Mouse (Mus musculus): ENCODE data around the gene Gnat2.

Gene Gnat2

DNA sequence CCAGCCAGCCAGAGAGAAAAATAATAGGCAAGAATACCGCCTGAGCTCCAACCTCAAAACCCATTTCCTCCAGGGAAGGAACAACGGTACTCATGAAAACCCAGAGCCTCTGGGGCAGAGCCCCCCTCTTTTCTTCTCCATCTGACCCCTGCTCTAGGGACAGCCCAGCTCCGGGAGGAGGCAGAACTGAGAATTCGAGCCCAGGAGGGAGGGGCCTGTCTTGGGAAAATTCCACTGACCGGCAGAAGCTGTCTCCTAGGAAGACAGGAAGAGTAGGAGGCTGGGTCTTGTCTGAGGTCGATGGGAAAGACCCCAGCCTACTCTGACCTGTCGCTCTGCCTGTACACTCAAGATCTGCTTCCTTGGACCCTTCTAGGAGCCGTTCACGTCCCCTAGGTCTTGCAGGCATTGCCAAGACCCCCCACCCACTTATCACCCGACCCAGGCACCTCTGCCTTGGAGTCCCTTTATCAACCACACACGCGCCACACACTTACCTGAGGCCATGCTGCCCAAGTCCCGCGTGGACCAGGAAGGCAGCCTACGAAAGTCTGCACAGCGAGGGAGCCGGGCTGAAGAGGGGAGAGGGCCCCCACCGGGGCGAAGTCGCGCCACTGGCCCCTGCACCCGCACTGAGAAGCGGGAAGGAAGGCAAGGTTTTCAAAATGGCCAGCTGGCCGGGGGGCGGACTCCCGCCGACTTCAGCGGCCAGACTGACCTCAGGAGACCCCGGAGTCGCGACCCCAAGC, 6.7 kb upstream of the Gnat2 start:
- peak; percentile 56 for DNase-seq

DNA sequence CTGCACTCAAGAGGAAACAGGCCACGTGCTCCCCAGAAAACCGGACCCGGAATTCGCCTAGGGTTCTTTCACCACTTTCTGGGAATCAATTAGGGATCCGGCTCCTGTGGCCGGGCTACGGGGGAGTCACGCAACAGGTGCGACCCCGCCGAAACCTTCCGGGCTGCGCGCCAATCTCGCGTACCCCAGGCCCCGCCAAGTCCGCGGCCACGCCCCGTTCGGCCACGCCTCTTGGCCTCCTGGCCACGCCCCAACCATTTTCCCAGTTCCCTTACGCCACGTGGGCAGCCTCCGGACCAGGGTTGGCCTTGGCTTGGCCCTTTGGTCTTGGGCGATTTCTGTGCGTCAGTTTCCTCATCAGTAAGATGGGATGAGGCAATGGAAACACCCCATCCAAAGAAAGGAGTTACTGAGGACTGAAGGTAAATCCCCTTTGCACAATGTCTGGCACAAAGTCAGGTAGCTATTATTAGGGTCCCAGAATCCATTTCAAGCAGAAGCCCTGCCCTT, 6.1 kb upstream of the Gnat2 start, which contains the start of gene Ampd2:
Ampd2 (minus strand) TSS at position 182 of the 510 bp plus-strand sequence.
- DNase-seq: peak; percentile 39

DNA sequence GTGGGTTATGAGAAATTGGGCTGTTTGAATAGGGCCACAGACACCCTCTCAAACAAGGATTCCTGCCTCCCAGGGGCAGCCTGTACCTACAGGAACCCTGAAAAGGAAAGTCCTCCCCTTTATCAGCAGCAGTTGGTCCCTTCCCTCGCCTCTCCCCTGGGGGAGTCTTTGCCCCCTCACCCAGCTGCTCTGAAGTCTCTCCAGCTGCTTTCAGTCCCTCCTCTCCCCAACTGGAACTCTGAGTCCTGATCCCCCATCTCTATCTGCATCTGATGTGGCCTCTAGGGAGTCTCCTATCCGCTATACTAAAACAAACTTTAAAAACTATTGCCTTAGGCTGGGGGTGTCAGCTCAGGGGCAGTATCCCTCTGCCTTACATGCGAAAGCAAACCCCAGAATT, 5.3 kb upstream of the Gnat2 start:
- DNase-seq: no peak

DNA sequence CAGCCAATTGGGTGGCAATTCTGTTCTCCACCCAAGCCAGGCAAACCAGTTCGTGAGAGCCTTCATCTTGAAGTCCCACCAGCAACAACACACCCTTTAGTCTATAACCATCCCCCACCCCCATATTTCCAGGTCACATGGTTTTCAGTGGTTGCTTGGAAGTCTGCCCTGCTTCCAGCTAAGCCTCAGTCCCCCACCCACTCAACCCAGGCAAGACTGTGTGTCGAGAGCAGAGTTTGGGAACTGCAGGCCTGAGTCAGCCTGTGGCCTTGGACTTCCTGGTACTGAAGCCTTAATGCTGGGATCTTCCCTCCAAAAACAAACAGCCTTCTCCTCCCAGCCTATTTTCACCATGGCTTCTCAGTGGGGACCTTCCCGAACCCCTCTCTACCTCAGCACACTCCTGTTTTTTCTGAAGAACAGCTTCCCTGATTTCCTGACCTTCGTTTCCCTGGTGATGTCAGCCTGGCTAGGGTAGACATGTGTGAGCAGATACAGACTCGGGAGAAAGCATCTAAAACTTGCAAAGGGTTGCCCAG, 3.7 kb upstream of the Gnat2 start:
- DNase-seq: no peak

DNA sequence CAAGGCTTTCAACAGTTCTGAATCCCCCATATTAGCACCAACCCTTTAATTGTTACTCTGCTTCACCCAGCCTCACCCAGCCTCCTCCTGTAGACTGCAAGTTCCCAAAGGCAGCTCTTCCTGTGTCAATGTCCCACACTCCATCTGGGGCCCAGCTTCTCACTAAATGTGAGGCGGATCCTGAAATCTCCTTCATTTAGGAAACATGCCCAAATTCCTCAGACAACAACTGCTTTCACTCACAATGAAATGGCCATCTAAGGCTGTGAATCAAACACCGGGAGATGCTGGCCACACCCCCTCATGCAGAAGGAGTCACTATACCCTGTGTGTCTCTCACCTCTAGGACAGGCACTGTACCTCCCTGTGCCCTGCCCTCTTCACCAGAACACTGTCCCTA, 2.7 kb upstream of the Gnat2 start:
- no peak for DNase-seq

DNA sequence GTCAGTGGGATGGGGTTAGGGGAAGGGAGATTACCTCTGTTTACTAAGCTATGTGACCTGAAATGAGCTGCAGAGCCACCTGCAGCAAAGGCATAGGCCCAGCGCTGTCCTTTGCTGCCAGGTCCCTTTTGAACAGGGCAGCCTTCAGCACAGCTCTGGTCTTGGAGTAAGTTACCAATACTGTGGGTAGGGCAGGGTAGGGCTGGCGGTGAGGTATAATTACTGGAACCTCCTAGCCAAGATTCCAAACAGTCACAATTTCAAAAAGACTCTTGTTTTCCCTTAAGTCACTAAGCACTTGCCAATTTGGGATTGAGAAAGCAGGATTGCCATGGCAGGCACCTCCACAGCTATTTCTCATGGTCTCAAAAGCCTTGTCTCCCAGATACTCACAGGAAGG, 2.0 kb upstream of the Gnat2 start:
- no peak for DNase-seq

DNA sequence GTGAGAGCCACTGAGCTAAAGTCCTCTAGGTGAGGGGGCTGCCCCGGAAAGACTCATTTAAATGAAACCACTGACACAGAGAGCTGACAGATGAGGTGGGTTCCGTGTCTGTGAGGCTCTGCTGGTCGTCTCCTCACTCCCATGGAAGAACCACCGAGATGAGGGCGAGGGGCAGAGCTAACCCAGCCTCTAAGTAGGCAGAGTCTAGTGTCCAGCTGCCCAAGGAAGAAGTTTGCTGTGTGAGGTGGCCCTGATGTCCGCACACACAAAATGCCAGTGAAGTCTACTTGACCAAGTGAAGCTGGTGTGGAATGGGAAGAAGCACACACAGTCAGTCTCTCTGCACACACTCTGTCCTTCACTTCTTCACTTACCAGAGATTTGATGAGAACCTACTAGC, 559 bp upstream of the Gnat2 start:
- DNase-seq: no peak

DNA sequence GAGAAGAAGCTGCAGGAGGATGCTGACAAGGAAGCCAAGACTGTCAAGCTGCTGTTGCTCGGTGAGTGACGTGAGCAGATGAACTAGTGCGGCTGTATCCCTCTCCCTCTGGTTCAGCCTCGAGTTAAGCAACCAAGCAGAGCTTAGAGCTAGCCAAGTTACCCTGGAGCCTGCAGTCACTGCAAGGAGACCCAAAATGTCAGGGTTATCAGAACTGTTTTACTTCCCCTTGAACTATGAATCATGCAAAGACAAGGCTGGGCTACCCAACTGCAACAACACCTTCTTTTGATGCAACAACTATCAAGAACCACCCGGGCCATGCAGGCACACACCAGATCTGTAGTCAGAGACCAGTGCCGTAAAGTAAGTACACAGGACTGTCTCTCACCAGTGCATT, 717 bp downstream of the Gnat2 start:
- no peak for DNase-seq

DNA sequence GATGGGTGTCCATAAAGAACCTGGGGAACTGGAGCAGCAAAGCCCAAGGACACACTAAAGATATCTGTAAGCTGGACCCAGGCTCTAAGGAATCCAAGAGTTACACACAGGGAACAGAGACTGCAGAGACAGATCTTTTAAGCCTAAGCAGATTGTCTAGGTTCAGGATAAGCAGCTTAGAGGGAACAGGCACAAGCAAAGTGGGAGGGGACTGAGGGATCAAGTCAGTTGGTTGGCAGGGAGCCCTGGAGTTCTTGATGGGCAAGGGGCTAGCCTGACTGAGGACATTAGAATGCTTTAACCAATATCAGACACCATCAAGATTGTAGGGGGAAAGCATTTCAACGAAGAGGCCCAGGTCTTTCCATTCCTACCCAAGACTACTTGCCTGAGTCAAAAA, 1.6 kb downstream of the Gnat2 start:
- no peak for DNase-seq

DNA sequence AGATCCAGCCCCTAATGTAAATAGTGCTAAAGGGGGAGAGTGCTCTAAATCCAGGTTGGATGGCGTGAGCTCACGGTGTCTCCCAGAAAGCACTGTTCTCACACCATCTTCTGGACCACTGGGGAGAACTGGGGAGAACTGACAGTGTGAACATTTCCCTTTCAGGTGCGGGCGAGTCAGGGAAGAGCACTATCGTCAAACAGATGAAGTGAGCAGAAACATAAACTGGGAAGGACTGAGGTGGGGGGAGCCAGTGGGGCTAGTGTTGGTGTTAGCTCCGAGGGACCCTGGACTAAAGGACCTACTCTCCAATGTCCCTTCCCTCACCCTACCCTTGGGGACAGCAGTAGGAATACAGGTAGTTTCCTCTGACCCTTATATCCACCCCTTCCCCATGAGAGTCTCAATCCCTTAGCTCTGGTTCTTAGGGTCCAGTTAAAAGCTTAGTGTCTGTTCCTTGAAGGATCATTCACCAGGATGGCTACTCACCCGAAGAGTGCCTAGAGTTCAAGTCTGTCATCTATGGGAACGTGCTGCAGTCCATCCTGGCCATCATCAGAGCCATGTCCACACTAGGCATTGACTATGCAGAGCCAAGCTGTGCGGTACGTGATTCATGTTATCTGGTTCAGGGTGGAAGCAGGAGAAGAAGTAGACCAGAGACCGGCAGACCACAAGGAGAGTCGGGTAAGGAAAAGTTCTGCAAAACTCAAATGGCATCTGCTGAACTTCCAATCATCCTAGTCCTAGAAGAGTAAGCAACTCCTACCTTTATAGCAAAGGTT, 2.6 kb downstream of the Gnat2 start:
- DNase-seq: no peak

DNA sequence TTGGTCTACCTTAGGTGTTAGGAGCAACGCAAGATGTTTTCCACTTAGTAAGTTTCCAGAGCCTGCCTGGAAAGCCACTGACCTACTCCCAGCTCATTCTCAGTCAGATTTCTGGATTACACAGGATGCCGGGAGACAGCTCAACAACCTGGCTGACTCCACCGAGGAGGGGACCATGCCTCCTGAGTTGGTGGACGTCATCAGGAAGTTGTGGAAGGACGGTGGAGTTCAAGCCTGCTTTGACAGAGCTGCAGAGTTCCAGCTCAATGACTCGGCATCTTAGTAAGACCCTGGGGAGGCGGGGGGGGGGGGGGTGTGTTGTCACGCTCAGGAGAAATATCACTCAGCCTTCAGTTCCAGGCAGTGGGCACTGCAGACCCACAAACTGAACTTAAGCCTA, 3.6 kb downstream of the Gnat2 start:
- DNase-seq: no peak

DNA sequence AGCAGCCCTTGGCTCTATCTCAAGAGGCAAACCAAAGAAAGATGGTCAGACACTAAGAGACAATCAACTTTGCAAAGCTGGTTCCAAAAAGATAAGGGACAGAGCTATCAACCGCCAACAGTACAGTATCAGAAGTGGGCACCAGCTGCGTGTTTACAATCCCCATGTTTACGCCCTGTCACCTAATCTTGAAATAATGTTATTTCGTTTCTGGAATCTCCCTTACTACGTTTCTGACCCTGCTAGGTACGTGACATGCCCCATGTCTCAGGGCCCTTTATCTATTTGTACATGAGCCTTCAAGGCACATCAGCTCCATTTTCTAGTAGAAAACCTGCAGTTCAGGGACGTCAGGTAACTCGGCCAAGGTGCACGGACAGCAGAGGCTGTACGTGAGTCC, 4.1 kb downstream of the Gnat2 start:
- no peak for DNase-seq

DNA sequence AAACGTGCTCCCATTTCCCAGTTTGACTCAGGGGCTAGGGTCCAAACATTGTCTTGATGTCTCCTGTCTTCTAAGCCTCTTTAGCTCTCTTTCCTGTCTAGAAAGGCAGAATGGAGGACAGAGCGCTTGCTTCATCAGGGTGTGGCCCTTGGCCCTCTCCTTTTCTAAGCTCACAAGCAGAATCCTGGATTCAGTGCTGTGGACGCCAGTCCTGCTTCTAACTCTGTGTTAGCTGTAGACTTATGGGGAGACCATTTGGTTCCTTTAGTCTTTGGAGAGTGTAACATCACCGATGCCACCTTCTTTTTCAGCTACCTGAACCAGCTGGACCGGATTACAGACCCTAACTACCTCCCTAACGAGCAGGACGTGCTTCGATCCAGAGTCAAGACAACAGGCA, 5.1 kb downstream of the Gnat2 start:
- DNase-seq: no peak

DNA sequence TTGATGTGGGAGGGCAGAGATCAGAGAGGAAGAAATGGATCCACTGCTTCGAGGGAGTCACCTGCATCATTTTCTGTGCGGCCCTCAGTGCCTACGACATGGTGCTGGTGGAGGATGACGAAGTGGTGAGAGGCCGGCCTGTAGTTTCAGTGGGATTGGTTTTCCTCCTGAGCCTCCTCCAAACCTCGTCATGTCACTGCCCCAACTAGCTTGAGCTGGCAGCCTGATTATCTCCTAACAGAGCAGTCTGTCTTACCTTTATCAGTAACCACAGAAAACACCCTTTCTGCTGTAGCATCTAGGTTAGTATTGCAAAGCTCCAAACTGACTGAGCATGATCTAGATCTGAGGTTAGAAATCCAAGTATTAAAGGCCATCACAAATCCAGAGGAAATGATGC, 5.7 kb downstream of the Gnat2 start:
- no peak for DNase-seq

DNA sequence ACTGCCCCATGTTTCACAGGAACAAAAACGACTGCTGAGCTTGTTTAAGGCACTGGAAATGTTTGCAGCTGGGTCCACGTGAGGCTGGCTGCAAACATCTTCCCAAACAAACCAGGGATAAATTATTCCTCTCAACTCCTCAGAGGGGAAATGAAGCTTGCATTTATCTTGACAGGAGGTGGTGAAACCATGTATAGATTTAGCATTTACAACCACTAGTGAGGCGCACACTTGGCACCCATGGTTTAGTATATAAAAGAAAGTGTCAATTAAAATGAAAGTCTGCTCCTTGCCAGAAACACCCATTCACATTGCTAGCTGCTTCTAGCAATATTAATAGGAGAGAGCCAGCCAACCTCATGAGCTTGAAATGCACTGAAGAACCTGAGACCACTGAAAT, 9.0 kb downstream of the Gnat2 start:
- no peak for DNase-seq

DNA sequence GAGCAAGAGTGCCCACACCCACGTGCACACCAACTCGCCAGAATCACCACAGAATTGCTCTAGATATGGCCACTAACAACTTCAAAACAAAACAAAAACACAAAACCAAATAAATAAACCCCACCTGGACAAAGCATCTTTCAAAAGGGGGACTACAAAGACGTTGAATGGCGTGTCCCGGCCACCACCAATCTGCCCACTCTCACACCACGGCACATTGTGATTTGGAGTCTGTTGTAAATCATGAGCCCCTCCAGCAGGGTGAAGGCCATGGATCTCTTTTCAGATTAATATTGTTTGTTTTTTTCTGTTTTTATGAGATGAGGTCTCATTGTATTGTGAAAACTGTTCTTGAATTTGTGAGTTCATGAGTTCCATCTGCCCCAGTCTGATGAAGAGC, 9.5 kb downstream of the Gnat2 start:
- DNase-seq: no peak

DNA sequence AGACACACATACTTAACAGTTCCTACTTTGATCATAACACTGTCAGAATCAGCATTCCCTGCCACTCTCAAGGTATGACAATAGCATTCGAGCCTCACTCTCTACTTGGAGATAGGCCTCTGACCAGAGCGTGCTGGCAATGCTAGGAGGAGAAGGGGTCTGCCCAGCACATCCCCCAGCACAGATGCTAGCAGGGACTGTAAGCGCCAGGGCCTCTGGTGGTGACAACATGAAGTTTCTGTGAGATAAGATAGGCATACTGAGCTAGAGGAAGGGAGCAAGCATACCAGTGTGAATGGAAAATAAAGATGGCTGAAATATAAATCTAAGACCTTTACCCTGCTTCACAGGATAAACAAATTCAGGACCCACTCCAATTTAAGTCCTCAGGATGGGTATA, 12.7 kb downstream of the Gnat2 start:
- no peak for DNase-seq

DNA sequence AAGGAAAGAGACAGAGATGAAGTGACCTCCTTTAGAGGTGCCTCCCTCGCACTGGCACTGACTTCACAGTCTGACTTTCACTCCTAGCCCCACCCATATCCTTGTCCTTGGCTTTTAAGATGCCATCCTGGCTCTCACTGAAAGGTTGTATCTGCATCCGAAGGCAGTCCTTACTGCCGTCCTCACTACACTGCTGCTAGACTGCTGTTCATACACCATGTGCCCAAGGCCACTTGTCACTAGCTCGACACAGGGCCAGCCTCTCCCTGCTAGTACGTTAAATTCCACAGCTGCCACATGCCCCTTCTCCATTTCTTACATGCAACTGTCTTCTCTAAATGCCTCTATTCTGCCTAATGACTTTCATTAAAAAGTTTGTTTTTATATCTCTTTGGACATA, 18.7 kb downstream of the Gnat2 start:
- no peak for DNase-seq

DNA sequence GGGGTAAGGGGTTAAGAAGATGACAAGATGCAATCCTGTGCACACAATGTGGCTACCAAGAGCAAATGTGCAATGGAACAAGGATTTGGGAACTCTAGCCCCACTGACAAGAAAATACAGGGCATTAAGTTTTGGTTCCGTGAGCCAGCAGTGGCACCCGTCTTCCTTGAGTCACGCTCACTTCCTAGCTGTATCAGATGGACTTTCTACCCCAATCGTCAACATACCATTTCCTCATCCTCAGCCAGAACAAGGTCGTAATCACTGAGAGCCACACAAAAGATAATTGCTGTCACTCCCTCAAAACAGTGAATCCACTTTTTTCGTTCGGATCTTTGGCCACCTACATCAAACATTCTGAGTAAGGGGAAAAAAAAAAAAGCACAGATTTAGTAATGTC, 19.7 kb downstream of the Gnat2 start:
- no peak for DNase-seq

DNA sequence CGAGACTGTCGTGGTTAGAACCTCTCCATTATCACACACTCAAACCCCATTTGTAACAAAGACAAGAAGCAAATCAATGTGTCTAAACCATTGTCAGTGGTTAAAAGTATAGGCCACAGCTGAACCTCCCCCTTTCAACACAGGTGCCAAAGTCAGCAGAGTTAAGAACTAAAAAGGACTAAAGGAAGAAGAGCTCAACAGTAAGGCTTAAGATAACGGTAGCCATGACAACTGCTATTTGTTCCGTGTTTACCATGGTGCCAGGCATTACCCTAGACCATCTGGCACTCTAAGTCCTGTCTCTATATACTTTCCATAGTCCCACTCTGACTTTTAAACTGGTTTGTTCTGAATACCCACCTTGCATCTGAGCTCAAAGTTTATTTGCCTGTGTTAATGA, 20.1 kb downstream of the Gnat2 start:
- no peak for DNase-seq

DNA sequence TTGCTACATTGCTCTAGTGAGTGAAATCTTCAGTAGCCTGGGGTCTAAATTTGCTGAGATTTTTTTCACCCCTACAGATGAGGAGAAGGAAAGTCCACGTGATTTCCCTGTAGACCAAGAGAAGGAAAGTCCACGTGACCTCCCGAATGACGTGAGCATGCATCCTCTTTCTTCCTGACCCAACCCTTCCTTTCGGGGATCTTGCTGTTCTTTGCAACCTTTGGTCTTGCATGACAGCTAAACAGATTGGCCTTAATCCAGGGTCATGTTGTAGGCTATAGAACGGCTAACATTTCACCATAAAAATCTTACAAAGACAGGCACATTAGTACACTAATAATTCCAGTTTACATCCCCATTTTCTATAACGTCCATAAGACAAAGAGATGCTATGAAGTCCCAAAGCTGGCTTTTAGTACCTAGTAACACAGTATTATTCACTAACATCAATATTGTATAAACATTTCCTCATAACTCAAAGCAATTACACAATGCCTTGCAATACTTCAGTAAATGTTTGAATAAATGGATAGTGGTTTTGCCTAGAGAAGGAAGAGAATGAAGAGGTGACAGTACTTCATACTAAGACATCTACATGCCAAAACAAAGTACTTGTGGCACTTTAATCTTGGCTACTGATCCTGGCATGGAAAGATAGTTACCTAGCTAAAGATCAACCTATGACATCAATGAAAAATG, 21.2 kb downstream of the Gnat2 start:
- DNase-seq: no peak

DNA sequence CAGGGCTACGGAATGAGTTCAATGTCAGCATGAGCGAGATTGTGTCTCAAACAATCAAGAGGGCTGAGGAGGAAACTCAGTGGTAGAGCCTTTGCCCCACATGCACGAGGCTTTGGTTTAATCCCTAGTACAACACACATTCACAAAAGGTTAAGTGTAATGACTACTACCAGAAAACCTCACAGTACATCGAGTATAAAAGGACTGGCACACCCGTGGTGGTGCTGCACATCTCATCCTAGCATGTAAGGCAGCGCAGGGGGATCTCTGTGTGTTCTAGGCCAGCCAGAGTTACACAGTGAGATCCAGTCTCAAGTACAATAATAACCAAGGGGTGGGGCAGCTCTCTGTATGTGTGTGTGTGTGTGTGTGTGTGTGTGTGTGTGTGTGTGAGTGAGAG, 24.9 kb downstream of the Gnat2 start:
- no peak for DNase-seq

DNA sequence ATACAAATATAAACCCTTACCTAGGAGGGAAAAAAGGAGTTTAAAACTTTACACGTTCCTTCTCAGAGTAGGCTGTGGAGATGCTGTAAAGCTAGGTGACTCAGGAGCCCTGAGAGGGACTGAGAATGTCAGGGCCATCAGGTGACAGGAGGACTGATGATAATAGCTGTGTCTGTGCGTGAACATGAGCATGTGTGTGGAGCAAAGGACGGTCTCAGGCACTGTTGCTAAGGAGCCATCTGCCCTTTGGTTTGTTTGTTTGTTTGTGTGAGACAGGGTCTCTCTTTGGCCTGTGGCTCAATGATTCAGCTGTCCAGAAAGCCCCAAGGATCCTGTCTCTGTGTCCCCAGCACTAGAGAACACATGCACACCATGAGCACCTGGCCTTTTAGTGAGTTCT, 28.5 kb downstream of the Gnat2 start:
- DNase-seq: no peak

DNA sequence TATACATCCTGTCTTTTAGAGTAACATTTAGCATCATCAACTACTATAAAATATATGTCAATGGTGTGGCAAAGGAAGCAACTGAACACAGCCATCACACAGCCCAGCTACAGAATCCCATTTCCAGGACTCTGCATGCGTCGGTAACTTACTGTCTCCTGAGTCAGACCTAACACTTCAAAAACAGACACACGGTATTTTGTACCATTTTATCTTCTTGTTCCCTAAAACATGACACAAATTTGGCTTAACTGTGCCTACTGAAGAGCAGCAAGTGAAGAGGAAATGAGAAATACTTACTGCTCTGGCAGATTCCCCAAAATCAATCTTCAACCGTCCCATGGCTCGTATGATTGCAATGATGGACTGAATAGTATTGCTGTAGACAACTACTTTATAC, 30.7 kb downstream of the Gnat2 start:
- DNase-seq: no peak

Measured in layer of hippocampus, adult 9-11 months (tissue).